Mouse (Mus musculus) ES-E14 (cell line): ENCODE data around the gene Strn4.

ENCODE experiments used
- CHD2 ChIP-seq: IDR thresholded peaks from 2 replicates; pipeline ENCODE4 v1.6.1; 2014; ENCODE audit warnings: mild to moderate bottlenecking, low read depth, low read length, inconsistent platforms
- HCFC1 ChIP-seq: IDR thresholded peaks from 2 replicates; pipeline ENCODE4 v1.6.1; 2012; ENCODE audit warnings: low read length, inconsistent platforms, borderline replicate concordance; ENCODE audit not compliant: insufficient read depth
- MAFK ChIP-seq: IDR thresholded peaks from 2 replicates; pipeline ENCODE4 v1.6.1; 2014; ENCODE audit warnings: mild to moderate bottlenecking, low read depth, low read length, inconsistent platforms; ENCODE audit not compliant: insufficient read depth
- ZC3H11A ChIP-seq: IDR thresholded peaks from 2 replicates; pipeline ENCODE4 v1.6.1; 2012; ENCODE audit warnings: low read depth, mild to moderate bottlenecking, inconsistent platforms, low read length, borderline replicate concordance

- no peak for TF ChIP-seq CHD2
- no peak for TF ChIP-seq ZC3H11A
- no peak for TF ChIP-seq HCFC1
- TF ChIP-seq MAFK: no peak
Observed at GRCm38 (mm10) chr7:16875310-16875325, 59.4 kb downstream of the Strn4 start, which contains the start of gene Dact3.
